Mouse (Mus musculus) olfactory bulb, adult 2 months (tissue): Measurements from ENCODE around the gene Ak9.

Experiments used
- CTCF ChIP-seq: fragments of 200-500 bp; IDR thresholded peaks from 2 replicates; pipeline ENCODE4 v1.5.1; 2012; ENCODE audit warnings: low read depth, mild to moderate bottlenecking, low read length, moderate library complexity; ENCODE audit not compliant: insufficient read depth
- POLR2A ChIP-seq: fragments of 200-500 bp; IDR thresholded peaks from 2 replicates; pipeline ENCODE4 v1.6.1; 2012; ENCODE audit warnings: mild to moderate bottlenecking, low read depth, low read length, moderate library complexity; ENCODE audit not compliant: insufficient read depth

DNA sequence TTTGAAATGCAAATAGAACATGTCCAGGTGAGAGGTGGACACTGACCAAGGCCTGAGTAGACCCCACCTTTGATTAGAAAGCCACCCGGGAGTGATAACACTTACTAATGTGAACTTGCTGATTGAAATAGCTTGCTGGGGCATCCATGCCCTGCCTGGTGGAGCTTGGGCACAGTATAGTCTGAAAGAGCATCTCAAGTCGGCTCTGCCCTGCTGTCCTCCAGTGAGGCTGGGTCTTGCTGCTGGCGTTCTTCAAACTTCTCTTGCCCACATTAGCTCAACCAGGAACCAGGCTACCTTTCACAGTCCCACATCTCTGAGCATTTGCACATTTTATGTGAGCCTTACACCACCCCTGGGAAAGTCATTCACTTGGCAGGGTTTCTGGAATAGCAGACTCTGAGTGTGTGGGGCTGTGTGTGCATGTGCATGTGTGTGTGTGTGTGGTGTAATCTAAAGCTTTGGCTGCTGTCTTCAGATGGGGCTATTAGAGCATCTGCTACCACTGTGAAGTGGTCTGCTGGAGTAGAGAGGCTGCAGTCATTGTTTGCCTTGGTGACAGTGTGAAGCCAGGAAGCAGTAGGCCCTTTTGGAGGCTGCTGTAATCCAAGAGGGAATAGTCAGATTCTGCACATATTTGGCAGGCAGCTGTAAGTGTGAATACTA lies 157.4 kb downstream of the Ak9 start:
- no peak for TF ChIP-seq CTCF
- no peak for TF ChIP-seq POLR2A
